Mouse (Mus musculus) liver, embryonic 13.5 days (tissue): Measurements from ENCODE around the gene Dcaf7. TPM values are rescaled to one million over a fixed set of nuclear protein-coding genes. Genes with fewer than 3 reads are reported as not detected.
"Not testable (repeated sequence)": the region's sequence is repeated elsewhere in the genome, so short reads cannot be mapped to it uniquely, and the experiment has no call there.

ENCODE experiments used
- ATAC-seq: fragments of 200-750 bp; cut with Nextera tagmentation; 2 replicates; pipeline ENCODE4 v1.8.0; 2017; ENCODE audit warnings: low read depth, mild to moderate bottlenecking, moderate number of reproducible peaks, moderate library complexity
- DNase-seq: peaks from one replicate; pipeline ENCODE4 v3.0.0; 2022
- H3K27ac ChIP-seq: fragments of 300-500 bp; sonication (generic); 2 replicates; pipeline ENCODE4 v1.5.1; 2015; ENCODE audit warnings: moderate library complexity, mild to moderate bottlenecking, inconsistent platforms
- H3K27me3 ChIP-seq: fragments of 300-500 bp; sonication (generic); 2 replicates; pipeline ENCODE4 v1.6.1; 2015; ENCODE audit warnings: mild to moderate bottlenecking, inconsistent platforms
- H3K36me3 ChIP-seq: fragments of 300-500 bp; sonication (generic); 2 replicates; pipeline ENCODE4 v1.6.1; 2015; ENCODE audit warnings: mild to moderate bottlenecking, inconsistent platforms
- H3K4me1 ChIP-seq: fragments of 300-500 bp; sonication (generic); replicated peaks from 2 replicates; pipeline ENCODE4 v1.6.1; 2015; ENCODE audit warnings: inconsistent platforms
- H3K4me2 ChIP-seq: fragments of 300-500 bp; sonication (generic); 2 replicates; pipeline ENCODE4 v1.6.1; 2015; ENCODE audit warnings: inconsistent platforms, mild to moderate bottlenecking, moderate library complexity
- H3K4me3 ChIP-seq: fragments of 300-500 bp; sonication (generic); replicated peaks from 2 replicates; pipeline ENCODE4 v1.5.1; 2015; ENCODE audit warnings: mild to moderate bottlenecking, inconsistent platforms
- H3K9ac ChIP-seq: fragments of 300-500 bp; sonication (generic); 2 replicates; pipeline ENCODE4 v1.6.1; 2015; ENCODE audit warnings: mild to moderate bottlenecking, inconsistent platforms
- H3K9me3 ChIP-seq: fragments of 300-500 bp; sonication (generic); replicated peaks from 2 replicates; pipeline ENCODE4 v1.6.1; 2016; ENCODE audit warnings: inconsistent platforms
- WGBS: fragments of 180-500 bp; shearing (Covaris S2); methylation state at CpG from one replicate; pipeline ENCODE4 v1.1.7; 2015; ENCODE audit not compliant: insufficient replicate concordance; 5-methylcytosine and 5-hydroxymethylcytosine counted together
- polyA plus RNA-seq: library from polyadenylated mRNA; unstranded; fragments of >200 nt; fragmentation: Nextera tagmentation; extraction: Ambion mirVana; gene quantifications from 2 replicates; pipeline ENCODE4 v1.2.1, GENCODE M21; 2015

Gene Dcaf7
- polyA plus RNA-seq, 1 experiment from 2014 or later, result 25.3 TPM

DNA sequence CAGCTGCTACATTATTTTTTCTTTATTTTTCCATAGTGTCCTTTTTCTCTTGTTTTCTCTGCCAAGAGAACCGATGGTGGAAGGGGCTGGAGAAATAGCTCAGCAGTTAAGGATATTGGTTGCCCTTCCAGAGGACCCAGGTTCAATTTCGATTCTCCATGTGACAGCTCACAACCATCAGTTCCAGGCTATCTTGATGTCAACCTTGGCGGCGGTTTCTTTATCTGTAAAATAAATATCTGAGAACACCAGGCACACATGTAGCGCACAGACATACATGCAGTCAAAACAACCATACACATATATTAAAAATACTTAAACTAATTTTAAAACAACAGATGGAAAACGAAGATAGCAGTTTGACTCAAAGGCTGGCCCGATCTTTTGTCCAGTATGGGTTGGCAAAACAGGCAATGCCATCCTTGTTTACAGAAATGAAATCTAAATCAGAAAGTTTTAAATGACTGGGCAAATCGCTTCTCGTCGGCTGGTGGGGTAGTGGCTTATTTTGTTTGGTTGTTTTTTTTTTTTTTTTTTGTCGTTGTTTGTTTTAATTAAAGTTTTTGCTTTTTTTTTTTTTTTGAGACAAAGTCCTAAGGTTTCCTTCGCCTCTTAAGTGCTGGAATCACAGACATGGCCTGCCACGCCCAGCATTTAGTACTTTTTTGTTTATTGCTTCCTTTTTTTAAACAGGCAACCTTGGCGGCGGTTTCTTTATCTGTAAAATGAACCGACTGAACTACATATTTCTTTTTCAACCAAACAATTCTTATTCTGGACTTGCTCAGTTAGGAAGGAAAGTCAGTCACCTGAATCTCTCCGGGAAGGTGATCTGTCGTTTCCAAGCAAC lies 28.6 kb downstream of the Dcaf7 start:
- WGBS, result 23% methylated on average over 18 of the region's 18 CpGs
- Histone ChIP-seq H3K36me3 (no peaks in the 10 kb centered on the region), H3K27ac (peak overlapping the region; percentile 41; the same call in 1 of the 2 replicates), H3K27me3 (no peaks in the 10 kb centered on the region), H3K4me1 (peaks cover 24% of the 10 kb centered on the region), H3K4me2 (peak overlapping the region; percentile 81), H3K9me3 (no peaks in the 10 kb centered on the region), H3K4me3 (peak overlapping the region; percentile 82), H3K9ac (peak overlapping the region; percentile 88; the same call in 1 of the 2 replicates)
- ATAC-seq (no peak), DNase-seq (no peak)

DNA sequence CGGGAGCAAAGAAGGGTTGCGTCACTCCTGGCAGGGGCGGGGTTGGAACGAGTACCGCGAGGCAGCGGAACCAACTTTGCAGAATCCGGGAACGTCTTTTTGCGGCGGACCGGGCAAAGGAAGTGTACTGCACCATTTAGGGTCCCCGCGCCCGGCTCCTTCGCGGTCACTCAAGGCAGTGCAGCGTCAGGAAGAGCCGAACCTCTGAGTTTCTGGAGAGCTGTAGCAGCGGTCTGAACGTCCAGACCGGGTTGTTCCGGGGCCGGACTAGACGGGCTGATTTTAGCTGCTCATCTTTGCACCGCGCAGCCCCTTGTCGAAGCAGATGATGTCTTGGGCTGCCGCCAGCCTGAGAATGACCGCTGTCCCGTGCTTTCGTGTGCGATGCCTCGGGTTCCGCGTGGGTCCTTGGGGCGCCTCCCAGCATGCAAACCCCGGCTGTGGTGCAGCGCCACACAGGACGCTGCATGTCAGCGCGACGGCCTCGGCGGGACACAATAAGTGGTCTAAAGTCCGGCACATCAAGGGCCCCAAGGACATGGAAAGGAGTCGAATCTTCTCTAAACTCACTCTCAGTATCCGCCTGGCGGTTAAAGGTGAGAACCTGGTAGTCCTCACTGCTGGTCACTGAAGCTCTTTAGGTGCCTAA lies 29.4 kb downstream of the Dcaf7 start, which contains the start of gene Taco1:
TSS of gene Taco1 (plus strand) at position 139 of the 649 bp plus-strand sequence.
- DNase-seq (peak; percentile 88), ATAC-seq (peak; percentile 98)
- Histone ChIP-seq H3K4me2 (peak within 1 kb of the TSS; percentile 81), H3K27me3 (no peaks in the 10 kb centered on the region), H3K4me1 (peaks cover 24% of the 10 kb centered on the region), H3K9ac (peak within 1 kb of the TSS; percentile 88), H3K9me3 (no peaks in the 10 kb centered on the region), H3K27ac (peak within 1 kb of the TSS; percentile 89), H3K36me3 (0 out of 2 replicates have a peak, but pooled peaks cover 2% of the 10 kb centered on the region), H3K4me3 (peak within 1 kb of the TSS; percentile 82)
- under 1% methylated on average over 49 of the region's 49 CpGs for WGBS

DNA sequence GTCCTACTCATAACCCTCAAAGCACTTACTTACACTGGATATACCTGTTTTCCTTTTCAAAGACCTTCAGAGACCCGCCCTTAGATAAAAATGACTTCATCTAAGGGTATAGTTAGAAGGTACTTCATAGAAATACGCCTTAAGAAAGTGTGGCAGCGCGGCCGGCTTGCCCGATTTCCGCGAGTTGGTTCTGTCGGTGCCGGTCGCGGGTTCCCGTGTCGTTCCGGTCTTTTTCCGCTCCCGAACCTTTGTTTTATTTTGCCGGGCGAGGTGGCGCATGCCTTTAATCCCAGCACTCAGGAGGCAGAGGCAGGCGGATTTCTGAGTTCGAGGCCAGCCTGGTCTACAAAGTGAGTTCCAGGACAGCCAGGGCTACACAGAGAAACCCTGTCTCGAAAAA lies 29.9 kb downstream of the Dcaf7 start:
- H3K27ac ChIP-seq, result peak overlapping the region; percentile 89
- not testable (repeated sequence) for H3K36me3 ChIP-seq, H3K9me3 ChIP-seq, H3K27me3 ChIP-seq, ATAC-seq, DNase-seq
- 6% methylated on average over 23 of the region's 23 CpGs for WGBS
- peak overlapping the region; percentile 82 for H3K4me3 ChIP-seq
- peaks cover 24% of the 10 kb centered on the region for H3K4me1 ChIP-seq
- peak overlapping the region; percentile 88 for H3K9ac ChIP-seq
- peak overlapping the region; percentile 81 for H3K4me2 ChIP-seq

- Histone ChIP-seq H3K27me3 (no peaks in the 10 kb centered on the region), H3K9ac (no peak overlapping the region), H3K9me3 (no peaks in the 10 kb centered on the region), H3K4me2 (no peak overlapping the region), H3K36me3 (peaks cover 23% of the 10 kb centered on the region), H3K27ac (no peak overlapping the region), H3K4me1 (no peaks in the 10 kb centered on the region), H3K4me3 (no peak overlapping the region)
- DNase-seq, result no peak
- ATAC-seq, result no peak
- WGBS, result 53% methylated on average over 3 of the region's 3 CpGs
Observed at GRCm38 (mm10) chr11:106073774-106074173, 37.1 kb downstream of the Dcaf7 start.

- no peaks in the 10 kb centered on the region for H3K27me3 ChIP-seq
- no peaks in the 10 kb centered on the region for H3K9me3 ChIP-seq
- ATAC-seq (no peak), DNase-seq (peak; percentile 71)
- no peak overlapping the region for H3K4me3 ChIP-seq
- no peak overlapping the region for H3K4me2 ChIP-seq
- H3K4me1 ChIP-seq, result no peaks in the 10 kb centered on the region
- H3K9ac ChIP-seq, result no peak overlapping the region
- H3K36me3 ChIP-seq, result peaks cover 21% of the 10 kb centered on the region
- WGBS, result 0% methylated on average over 4 of the region's 4 CpGs
- H3K27ac ChIP-seq, result no peak overlapping the region
Observed at GRCm38 (mm10) chr11:106076321-106076720, 39.6 kb downstream of the Dcaf7 start.

DNA sequence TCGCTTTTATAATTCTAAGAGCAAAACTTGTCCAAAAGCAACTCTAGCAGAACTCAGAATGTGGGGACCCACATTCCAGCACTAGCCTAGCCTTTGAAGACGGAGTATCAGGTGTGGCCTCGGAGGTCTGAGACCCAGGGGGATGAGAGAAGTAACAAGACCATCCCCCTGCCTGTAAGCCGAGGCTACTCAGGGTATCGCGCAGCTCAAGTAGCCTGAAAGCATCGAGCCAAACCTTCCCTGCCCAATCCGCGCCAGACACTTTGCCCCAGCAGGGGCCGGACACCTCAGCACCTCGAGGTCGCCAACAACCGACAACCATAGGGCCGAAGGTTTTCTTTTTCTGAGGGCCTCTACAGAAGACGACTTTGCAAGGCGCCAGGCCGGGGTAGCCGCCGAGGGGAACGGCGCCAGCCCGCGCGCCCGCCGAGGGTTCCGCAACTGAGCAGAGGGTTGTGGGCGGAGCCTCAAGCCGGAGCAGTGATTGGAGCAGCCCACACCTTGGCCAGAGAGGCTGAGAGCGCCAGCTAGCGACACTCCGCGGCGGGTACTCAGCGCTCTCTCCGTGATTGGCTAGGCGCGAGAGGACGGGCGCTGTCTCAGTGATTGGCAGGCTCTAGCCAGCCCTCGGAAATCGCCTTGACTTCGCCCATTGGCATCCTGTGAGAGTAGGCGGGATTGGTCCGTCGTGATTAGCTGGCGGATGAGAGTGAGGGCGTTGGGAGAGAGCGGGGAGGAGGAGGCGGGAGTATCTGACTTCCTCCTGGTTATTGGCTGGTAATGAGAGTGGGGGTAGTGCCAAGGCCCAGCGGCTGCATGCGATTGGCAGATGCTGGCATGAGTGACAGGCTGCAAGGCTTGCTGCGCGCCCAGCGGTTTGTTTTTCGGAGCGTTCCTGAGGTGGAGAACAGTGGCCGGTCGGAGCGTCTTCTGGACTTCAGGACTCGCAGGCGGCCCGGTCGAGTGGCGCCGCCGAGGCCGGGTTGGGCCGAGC lies 47.3 kb downstream of the Dcaf7 start, which contains the start of gene Map3k3:
TSS of gene Map3k3 (plus strand) at position 906 of the 994 bp plus-strand sequence.
- no peaks in the 10 kb centered on the region for H3K36me3 ChIP-seq
- DNase-seq (peak; percentile 95), ATAC-seq (peak; percentile 98)
- peak within 1 kb of the TSS; percentile 95 for H3K4me2 ChIP-seq
- 1% methylated on average over 69 of the region's 69 CpGs for whole genome bisulfite sequencing
- peaks cover 25% of the 10 kb centered on the region for H3K4me1 ChIP-seq
- H3K27me3 ChIP-seq, result peaks cover 27% of the 10 kb centered on the region
- no peaks in the 10 kb centered on the region for H3K9me3 ChIP-seq
- H3K9ac ChIP-seq, result peak within 1 kb of the TSS; percentile 84
- H3K4me3 ChIP-seq, result peak within 1 kb of the TSS; percentile 87
- peak within 1 kb of the TSS; percentile 87 for H3K27ac ChIP-seq

- Histone ChIP-seq H3K36me3 (no peaks in the 10 kb centered on the region), H3K9ac (peak overlapping the region; percentile 84), H3K4me3 (peak overlapping the region; percentile 87), H3K4me1 (peaks cover 25% of the 10 kb centered on the region), H3K4me2 (peak overlapping the region; percentile 95), H3K27ac (peak overlapping the region; percentile 87), H3K27me3 (peaks cover 27% of the 10 kb centered on the region), H3K9me3 (no peaks in the 10 kb centered on the region)
- DNase-seq (peak; percentile 65), ATAC-seq (peak; percentile 52)
- WGBS, result under 1% methylated on average over 60 of the region's 61 CpGs
Observed at GRCm38 (mm10) chr11:106084911-106085561, 48.4 kb downstream of the Dcaf7 start.

GRCm38 (mm10) chr11:106098223-106098622 lies 61.6 kb downstream of the Dcaf7 start:
- Histone ChIP-seq H3K4me3 (no peak overlapping the region), H3K4me2 (no peak overlapping the region), H3K27ac (no peak overlapping the region; the same call in 1 of the 2 replicates), H3K9ac (no peak overlapping the region), H3K9me3 (no peaks in the 10 kb centered on the region), H3K36me3 (no peaks in the 10 kb centered on the region), H3K4me1 (peaks cover 9% of the 10 kb centered on the region), H3K27me3 (no peaks in the 10 kb centered on the region)
- ATAC-seq (no peak), DNase-seq (no peak)
- WGBS, result 28% methylated on average over 1 of the region's 1 CpGs

GRCm38 (mm10) chr11:106102866-106103265 lies 66.2 kb downstream of the Dcaf7 start:
- Histone ChIP-seq H3K9ac (no peak overlapping the region), H3K27me3 (no peaks in the 10 kb centered on the region), H3K9me3 (no peaks in the 10 kb centered on the region), H3K4me1 (peaks cover 9% of the 10 kb centered on the region), H3K36me3 (no peaks in the 10 kb centered on the region), H3K4me2 (no peak overlapping the region), H3K4me3 (no peak overlapping the region), H3K27ac (no peak overlapping the region)
- WGBS, result 54% methylated on average over 3 of the region's 3 CpGs
- DNase-seq, result no peak
- no peak for ATAC-seq

DNA sequence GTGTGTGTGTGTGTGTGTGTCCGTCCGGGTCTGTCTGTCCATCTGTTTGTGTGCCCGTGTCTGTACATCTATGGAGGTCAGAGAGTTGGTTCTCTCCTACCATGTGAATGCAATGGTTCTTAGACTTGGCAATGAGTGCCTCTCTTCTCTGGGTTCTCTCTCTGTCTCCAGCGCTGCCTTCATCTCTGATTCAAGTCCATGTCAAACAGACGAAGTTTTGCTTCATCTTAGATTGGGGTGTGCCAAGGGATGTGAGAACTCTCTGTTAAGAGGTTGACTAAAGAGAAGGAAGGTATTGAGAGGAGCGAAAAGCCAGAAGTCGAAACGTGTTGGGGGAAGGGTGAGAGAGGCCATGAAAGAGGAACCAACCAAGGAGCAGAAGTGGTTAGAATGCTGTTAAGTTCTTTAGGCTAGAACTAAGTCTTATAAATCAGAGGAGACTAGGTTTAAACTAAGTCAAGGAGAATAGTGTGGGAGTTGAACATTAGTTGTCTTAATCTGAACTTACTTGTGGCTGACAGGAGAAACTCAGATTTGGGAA lies 69.4 kb downstream of the Dcaf7 start:
- no peak overlapping the region for H3K4me2 ChIP-seq
- no peaks in the 10 kb centered on the region for H3K4me1 ChIP-seq
- no peak overlapping the region for H3K27ac ChIP-seq
- ATAC-seq, result no peak
- 32% methylated on average over 8 of the region's 8 CpGs for WGBS
- DNase-seq, result no peak
- no peak overlapping the region for H3K9ac ChIP-seq
- H3K27me3 ChIP-seq, result no peaks in the 10 kb centered on the region
- no peaks in the 10 kb centered on the region for H3K9me3 ChIP-seq
- H3K36me3 ChIP-seq, result no peaks in the 10 kb centered on the region
- no peak overlapping the region for H3K4me3 ChIP-seq
